Mouse (Mus musculus): ENCODE measurements around the gene Gm17304. TPM values are rescaled to one million over a fixed set of nuclear protein-coding genes. Genes with fewer than 3 reads are reported as not detected.

Gene Gm17304
- total and polyA plus RNA-seq, 2 experiments from 2014 or later, result not detected

DNA sequence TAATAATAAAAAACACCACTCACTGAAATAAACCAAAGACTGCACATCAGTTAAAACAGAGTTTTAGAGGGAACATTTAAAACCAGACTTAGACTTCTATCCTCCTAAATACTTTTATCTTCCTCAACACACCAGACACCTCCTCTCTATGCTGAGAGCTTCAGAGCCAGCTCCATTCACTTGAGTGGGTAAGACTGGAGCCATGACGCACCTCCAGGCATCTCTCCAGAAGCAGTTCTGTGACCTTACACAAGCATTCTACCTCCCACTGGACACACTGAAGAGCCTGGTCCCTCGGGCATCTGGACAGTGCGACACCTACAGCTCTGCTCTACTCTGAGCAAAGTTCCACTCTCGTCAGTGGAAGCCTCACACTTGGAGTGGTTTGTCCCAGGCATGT is 14.4 kb downstream of the Gm17304 start:
- Histone ChIP-seq H3K4me2 (ENCODE audit: low read depth, low read length, poor library complexity, severe bottlenecking) (no peak overlapping the region), H3K9me3 (ENCODE audit: low read length) (no peaks in the 10 kb centered on the region), H3K36me3 (ENCODE audit: insufficient read depth, low read length) (no peaks in the 10 kb centered on the region), H3K9ac (replicated peaks; ENCODE audit: low read length, poor library complexity, severe bottlenecking) (no peak overlapping the region), H3K4me3 (ENCODE audit: low read depth, low read length) (no peak overlapping the region), H3K4me1 (ENCODE audit: insufficient read depth, low read length) (no peaks in the 10 kb centered on the region), H3K27ac (ENCODE audit: low read depth, low read length) (no peak overlapping the region), H3K27me3 (ENCODE audit: insufficient read depth, low read length) (no peaks in the 10 kb centered on the region)
- no peak for TF ChIP-seq CTCF (IDR thresholded peaks at IDR 0.05)
- no peak for DNase-seq (ENCODE audit: low spot score)
- WGBS, result 96% methylated on average over 4 of the region's 4 CpGs
- no peak for ATAC-seq (ENCODE audit: low FRiP score)

DNA sequence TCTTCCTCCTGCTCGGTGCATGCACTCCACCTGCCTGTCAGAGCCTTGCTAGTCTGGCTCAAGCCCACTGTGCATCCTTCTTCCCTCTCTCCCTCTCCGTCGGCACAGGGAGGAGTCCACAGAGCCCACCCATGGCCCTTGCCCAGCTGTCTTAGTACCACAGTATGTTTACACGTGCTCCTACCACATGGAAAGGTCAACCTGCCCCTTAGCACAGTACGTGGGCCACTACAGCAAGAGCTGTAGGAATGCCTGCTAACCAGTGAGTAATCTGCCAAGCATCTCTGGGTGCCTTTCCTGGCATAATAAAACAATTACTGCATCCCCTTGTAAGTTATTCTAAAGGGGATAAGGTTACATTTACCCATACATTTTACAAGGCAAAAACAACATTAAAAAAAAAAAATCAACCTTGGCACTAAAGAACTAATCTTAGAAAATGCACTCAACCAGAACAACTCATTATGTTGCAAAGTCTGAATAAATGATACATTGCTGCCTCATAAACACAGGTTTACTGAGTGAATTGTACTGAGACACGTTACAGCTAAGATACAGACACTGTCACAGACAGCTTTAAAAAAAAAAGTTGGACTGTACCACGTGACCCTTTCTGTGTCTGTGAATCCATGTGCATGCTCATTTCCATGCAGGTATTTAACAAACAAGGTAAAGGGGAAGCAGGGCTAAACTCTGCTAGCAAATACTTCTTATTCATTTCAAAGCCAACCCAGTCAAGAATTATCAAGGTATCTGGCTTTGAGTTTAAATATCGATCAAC is 19.7 kb downstream of the Gm17304 start:
- no peaks in the 10 kb centered on the region for H3K4me1 ChIP-seq (ENCODE audit: insufficient read depth, low read length)
- H3K4me2 ChIP-seq (ENCODE audit: low read depth, low read length, poor library complexity, severe bottlenecking), result no peak overlapping the region
- no peak overlapping the region for H3K27ac ChIP-seq (ENCODE audit: low read depth, low read length)
- WGBS, result 69% methylated on average over 8 of the region's 8 CpGs
- no peaks in the 10 kb centered on the region for H3K9me3 ChIP-seq (ENCODE audit: low read length)
- no peak for TF ChIP-seq CTCF (IDR thresholded peaks at IDR 0.05)
- H3K9ac ChIP-seq (replicated peaks; ENCODE audit: low read length, poor library complexity, severe bottlenecking), result no peak overlapping the region
- no peak overlapping the region for H3K4me3 ChIP-seq (ENCODE audit: low read depth, low read length)
- H3K36me3 ChIP-seq (ENCODE audit: insufficient read depth, low read length), result no peaks in the 10 kb centered on the region
- H3K27me3 ChIP-seq (ENCODE audit: insufficient read depth, low read length), result no peaks in the 10 kb centered on the region
- ATAC-seq (ENCODE audit: low FRiP score), result no peak
- no peak for DNase-seq (ENCODE audit: low spot score)

DNA sequence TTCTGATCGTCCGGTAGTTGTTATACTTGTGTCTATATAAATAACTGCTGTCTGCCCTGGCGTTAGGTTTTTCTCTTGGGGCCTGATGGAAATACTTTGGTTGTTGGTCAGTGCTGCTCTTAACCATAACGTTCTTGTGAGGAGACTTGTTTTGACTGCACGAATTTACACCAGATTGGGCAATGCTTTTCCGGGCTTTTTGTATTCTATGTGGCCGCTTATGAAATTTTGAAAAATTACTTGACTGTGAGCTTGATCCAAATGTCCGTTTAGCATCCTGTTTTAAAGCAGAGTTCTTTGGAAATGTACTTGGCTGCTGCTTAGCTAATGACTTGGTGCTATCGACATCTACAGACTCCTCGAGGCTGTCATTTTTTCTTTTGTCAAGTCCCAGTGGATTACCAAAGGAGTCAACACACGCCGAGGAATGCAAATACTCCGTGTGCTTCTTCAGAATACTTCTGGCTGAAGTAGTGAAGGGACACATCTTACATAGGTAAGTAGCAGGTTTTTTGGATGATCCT is 27.6 kb downstream of the Gm17304 start:
- H3K4me2 ChIP-seq (ENCODE audit: low read depth, low read length, poor library complexity, severe bottlenecking), result no peak overlapping the region
- H3K36me3 ChIP-seq (ENCODE audit: insufficient read depth, low read length), result peaks cover 32% of the 10 kb centered on the region
- H3K27me3 ChIP-seq (ENCODE audit: insufficient read depth, low read length), result no peaks in the 10 kb centered on the region
- no peak for DNase-seq (ENCODE audit: low spot score)
- no peak overlapping the region for H3K27ac ChIP-seq (ENCODE audit: low read depth, low read length)
- no peak overlapping the region for H3K4me3 ChIP-seq (ENCODE audit: low read depth, low read length)
- 85% methylated on average over 13 of the region's 13 CpGs for WGBS
- ATAC-seq (ENCODE audit: low FRiP score), result no peak
- no peaks in the 10 kb centered on the region for H3K4me1 ChIP-seq (ENCODE audit: insufficient read depth, low read length)
- H3K9ac ChIP-seq (replicated peaks; ENCODE audit: low read length, poor library complexity, severe bottlenecking), result no peak overlapping the region
- no peaks in the 10 kb centered on the region for H3K9me3 ChIP-seq (ENCODE audit: low read length)
- TF ChIP-seq CTCF (IDR thresholded peaks at IDR 0.05), result no peak

DNA sequence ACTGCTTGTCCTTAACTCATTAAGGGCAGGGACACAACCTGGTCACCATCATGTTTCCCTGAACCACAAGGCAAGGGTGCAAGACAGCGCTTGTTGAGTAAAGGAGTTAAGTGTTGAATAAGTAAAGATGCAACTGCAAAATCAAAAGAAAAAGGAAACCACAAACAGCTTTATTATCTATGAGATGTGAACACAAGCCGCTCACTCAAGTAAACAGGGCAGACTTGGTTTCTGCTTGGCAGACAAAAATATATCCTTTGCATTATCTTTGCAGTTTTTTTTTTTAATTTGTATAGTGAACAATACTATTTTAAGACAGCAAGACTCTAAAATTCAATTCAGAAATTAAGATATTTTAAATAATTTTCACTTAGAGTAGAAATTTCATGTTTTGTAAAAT is 30.7 kb downstream of the Gm17304 start:
- DNase-seq (ENCODE audit: low spot score) (no peak), ATAC-seq (ENCODE audit: low FRiP score) (no peak)
- Histone ChIP-seq H3K9me3 (ENCODE audit: low read length) (no peaks in the 10 kb centered on the region), H3K27ac (ENCODE audit: low read depth, low read length) (no peak overlapping the region), H3K9ac (replicated peaks; ENCODE audit: low read length, poor library complexity, severe bottlenecking) (no peak overlapping the region), H3K4me2 (ENCODE audit: low read depth, low read length, poor library complexity, severe bottlenecking) (no peak overlapping the region), H3K27me3 (ENCODE audit: insufficient read depth, low read length) (no peaks in the 10 kb centered on the region), H3K4me3 (ENCODE audit: low read depth, low read length) (no peak overlapping the region), H3K4me1 (ENCODE audit: insufficient read depth, low read length) (no peaks in the 10 kb centered on the region), H3K36me3 (ENCODE audit: insufficient read depth, low read length) (peaks cover 26% of the 10 kb centered on the region)
- no peak for TF ChIP-seq CTCF (IDR thresholded peaks at IDR 0.05)
- 88% methylated on average over 2 of the region's 2 CpGs for WGBS

DNA sequence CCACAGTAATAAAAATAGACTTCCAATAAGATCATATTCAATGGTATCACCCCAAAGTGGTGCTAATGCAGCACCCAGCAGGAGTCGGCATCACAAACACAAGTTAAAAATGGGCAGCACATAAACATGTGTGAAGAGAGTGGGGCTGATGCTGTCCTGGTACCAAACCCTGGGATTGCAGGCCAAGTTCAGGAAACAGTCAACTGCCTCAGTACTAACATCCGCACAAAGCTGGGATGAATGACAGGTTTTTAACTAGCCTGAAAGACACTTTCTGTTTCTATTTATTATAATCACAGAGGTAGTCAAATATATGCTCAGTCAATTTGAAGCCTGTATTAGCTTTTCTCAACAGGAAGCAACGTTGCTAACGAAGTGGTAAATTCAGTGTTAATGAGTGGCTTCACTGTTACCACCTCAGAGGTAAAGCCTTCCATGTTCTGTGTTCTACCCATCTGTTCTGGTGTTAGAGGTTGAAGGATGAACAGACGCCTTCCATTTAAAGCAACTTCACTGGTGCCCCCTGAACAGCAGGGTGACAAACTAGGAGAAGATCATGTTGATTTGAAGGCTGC is 31.4 kb downstream of the Gm17304 start:
- 56% methylated on average over 5 of the region's 5 CpGs for WGBS
- Histone ChIP-seq H3K4me3 (ENCODE audit: low read depth, low read length) (no peak overlapping the region), H3K27me3 (ENCODE audit: insufficient read depth, low read length) (no peaks in the 10 kb centered on the region), H3K4me1 (ENCODE audit: insufficient read depth, low read length) (no peaks in the 10 kb centered on the region), H3K36me3 (ENCODE audit: insufficient read depth, low read length) (peaks cover 21% of the 10 kb centered on the region; the same call in 1 of the 2 replicates), H3K9ac (replicated peaks; ENCODE audit: low read length, poor library complexity, severe bottlenecking) (no peak overlapping the region), H3K9me3 (ENCODE audit: low read length) (no peaks in the 10 kb centered on the region), H3K4me2 (ENCODE audit: low read depth, low read length, poor library complexity, severe bottlenecking) (no peak overlapping the region), H3K27ac (ENCODE audit: low read depth, low read length) (no peak overlapping the region)
- DNase-seq (ENCODE audit: low spot score), result peak; percentile 26
- ATAC-seq (ENCODE audit: low FRiP score), result no peak
- no peak for TF ChIP-seq CTCF (IDR thresholded peaks at IDR 0.05)

DNA sequence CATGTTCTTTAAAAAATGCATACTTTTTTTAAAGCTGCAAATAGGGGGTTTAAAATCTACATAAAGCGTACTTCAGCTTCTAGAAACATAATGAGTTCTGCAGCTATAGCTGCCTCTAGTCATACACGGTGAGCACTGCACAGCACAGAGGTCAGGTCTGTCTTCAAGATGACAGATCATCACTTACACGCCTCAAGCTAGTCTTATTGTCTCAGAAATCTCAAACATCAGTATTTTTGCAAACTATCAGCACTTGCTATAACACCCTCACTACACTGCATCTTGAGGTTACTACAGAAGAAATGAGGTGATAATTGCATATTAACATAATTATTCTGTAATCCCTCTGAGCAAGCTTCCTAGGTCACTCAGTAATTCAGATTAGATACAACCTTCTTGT is 33.0 kb downstream of the Gm17304 start:
- H3K9me3 ChIP-seq (ENCODE audit: low read length), result no peaks in the 10 kb centered on the region
- H3K4me3 ChIP-seq (ENCODE audit: low read depth, low read length), result no peak overlapping the region
- ATAC-seq (ENCODE audit: low FRiP score), result no peak
- no peaks in the 10 kb centered on the region for H3K4me1 ChIP-seq (ENCODE audit: insufficient read depth, low read length)
- peaks cover 7% of the 10 kb centered on the region; the same call in 1 of the 2 replicates for H3K36me3 ChIP-seq (ENCODE audit: insufficient read depth, low read length)
- TF ChIP-seq CTCF (IDR thresholded peaks at IDR 0.05), result no peak
- 58% methylated on average over 3 of the region's 3 CpGs for whole genome bisulfite sequencing
- no peak overlapping the region for H3K27ac ChIP-seq (ENCODE audit: low read depth, low read length)
- no peak overlapping the region for H3K9ac ChIP-seq (replicated peaks; ENCODE audit: low read length, poor library complexity, severe bottlenecking)
- H3K27me3 ChIP-seq (ENCODE audit: insufficient read depth, low read length), result no peaks in the 10 kb centered on the region
- no peak overlapping the region for H3K4me2 ChIP-seq (ENCODE audit: low read depth, low read length, poor library complexity, severe bottlenecking)
- no peak for DNase-seq (ENCODE audit: low spot score)
